Mouse (Mus musculus): ENCODE results near the gene 5730480H06Rik. TPM values are rescaled to one million over a fixed set of nuclear protein-coding genes. Genes with fewer than 3 reads are reported as not detected.

The 5730480H06Rik gene
- total RNA-seq, 2 experiments from 2014 or later: 6.7 to 9.6 TPM

DNA sequence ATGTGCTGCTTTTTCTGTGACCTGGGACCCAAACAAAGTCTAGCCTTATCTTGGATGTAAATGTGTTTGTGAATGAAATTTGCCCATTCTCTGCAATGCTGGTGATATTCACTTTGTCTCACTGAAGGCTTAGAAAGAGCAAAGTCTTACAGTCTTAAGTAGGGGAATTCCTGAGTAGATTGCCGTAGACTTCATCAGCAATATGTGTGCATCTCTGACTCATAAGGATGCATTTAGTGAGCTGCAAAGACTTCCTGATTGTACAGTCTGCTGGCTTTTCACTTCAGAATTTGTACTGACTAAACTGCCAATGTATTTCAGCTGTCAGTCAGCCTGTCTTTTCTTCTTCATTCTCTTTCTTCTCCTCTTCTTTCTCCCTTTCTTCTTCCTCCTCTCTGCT lies 94.2 kb downstream of the 5730480H06Rik start:
- no peak for DNase-seq

DNA sequence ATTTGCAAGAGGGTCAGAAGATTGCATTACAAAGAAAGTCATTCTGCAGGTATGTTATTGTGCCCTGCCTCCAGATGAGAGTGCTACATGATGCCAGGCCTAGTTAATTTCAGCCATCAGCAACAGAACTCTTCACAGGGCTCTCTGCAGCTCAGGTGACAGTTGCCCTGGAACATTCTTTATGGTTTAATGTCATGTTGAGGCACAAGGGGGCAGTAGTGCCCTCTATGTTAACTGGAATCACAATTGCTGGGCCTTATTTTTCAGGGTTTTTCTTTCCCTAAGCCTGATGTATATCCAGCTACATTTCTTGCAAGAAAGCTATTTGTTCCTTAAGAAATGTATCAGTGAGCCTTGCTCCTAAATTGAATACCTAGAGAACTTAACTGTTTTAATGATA lies 102.7 kb downstream of the 5730480H06Rik start:
- peak; percentile 12 for DNase-seq

DNA sequence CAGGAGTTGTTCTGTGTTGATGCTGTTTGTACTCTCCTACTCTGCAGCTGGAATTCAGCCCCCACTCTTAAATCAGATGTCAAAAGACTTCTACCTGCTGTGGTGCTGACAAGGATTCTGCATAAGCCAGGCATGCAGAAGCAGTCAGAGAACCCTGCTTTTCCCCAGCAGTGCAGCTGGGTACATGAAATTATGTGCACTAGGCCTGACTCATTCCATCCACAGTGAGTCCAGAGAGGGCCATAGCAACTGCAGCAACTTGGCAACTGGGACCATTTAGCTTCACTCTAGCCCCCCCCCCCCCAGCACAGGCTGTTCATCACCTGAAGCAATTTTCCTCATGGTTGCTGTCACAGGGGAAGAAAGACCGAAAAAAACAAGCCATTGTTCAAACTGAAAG lies 121.1 kb downstream of the 5730480H06Rik start:
- no peak for DNase-seq

DNA sequence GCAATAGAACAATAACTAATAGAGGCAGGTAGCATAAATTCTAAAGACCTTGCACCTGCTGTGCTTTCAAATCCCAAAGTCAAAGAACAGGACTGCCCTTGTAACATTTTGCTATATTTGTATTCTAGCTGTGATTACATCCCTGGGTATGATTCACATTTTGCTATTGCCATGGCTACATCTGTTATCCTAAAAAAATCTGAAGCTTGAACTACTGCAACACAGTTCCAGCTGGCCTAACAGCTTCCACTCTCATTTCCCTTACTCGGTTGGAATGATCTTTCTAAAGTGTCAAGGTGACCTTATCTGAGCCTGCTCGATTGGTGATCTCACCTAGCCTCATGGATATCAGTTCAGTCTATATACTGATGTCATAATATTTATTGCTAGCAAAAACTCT lies 132.5 kb downstream of the 5730480H06Rik start:
- DNase-seq: no peak

All from gastrocnemius, postnatal 10 days (tissue).